Mouse (Mus musculus): Measurements from ENCODE around the gene Cntnap2.
"Not testable (repeated sequence)": the region's sequence is repeated elsewhere in the genome, so short reads cannot be mapped to it uniquely, and the experiment has no call there.

The Cntnap2 gene

GRCm38 (mm10) chr6:46361091-46361490 is 1301.9 kb downstream of the Cntnap2 start:
- no peak for DNase-seq

GRCm38 (mm10) chr6:46362156-46362555 is 1303.0 kb downstream of the Cntnap2 start:
- peak; percentile 8 for DNase-seq

- peak; percentile 63 for DNase-seq
Observed at GRCm38 (mm10) chr6:46398725-46399589, 1339.8 kb downstream of the Cntnap2 start.

- no peak for DNase-seq
Observed at GRCm38 (mm10) chr6:46414154-46414553, 1355.0 kb downstream of the Cntnap2 start.

- DNase-seq, result no peak
Observed at GRCm38 (mm10) chr6:46414562-46414961, 1355.4 kb downstream of the Cntnap2 start.

GRCm38 (mm10) chr6:46419827-46420226 is 1360.7 kb downstream of the Cntnap2 start:
- no peak for DNase-seq

GRCm38 (mm10) chr6:46420349-46420748 is 1361.2 kb downstream of the Cntnap2 start:
- no peak for DNase-seq

- no peak for DNase-seq
Observed at GRCm38 (mm10) chr6:46428231-46428630, 1369.1 kb downstream of the Cntnap2 start.

- no peak for DNase-seq
Observed at GRCm38 (mm10) chr6:46450917-46451638, 1391.9 kb downstream of the Cntnap2 start.

GRCm38 (mm10) chr6:46472683-46473082 is 1413.5 kb downstream of the Cntnap2 start:
- DNase-seq, result peak; percentile 23

GRCm38 (mm10) chr6:46484392-46484791 is 1425.2 kb downstream of the Cntnap2 start:
- DNase-seq, result no peak

- peak; percentile 2 for DNase-seq
Observed at GRCm38 (mm10) chr6:46502786-46503185, 1443.6 kb downstream of the Cntnap2 start.

GRCm38 (mm10) chr6:46512841-46513240 is 1453.7 kb downstream of the Cntnap2 start:
- DNase-seq, result no peak

GRCm38 (mm10) chr6:46537586-46537985 is 1478.4 kb downstream of the Cntnap2 start:
- DNase-seq, result not testable (repeated sequence)

GRCm38 (mm10) chr6:46563470-46563869 is 1504.3 kb downstream of the Cntnap2 start:
- DNase-seq, result no peak

GRCm38 (mm10) chr6:46575055-46575454 is 1515.9 kb downstream of the Cntnap2 start:
- peak; percentile 2 for DNase-seq

GRCm38 (mm10) chr6:46612365-46612764 is 1553.2 kb downstream of the Cntnap2 start:
- DNase-seq, result no peak

GRCm38 (mm10) chr6:46612872-46613271 is 1553.7 kb downstream of the Cntnap2 start:
- DNase-seq, result no peak

- no peak for DNase-seq
Observed at GRCm38 (mm10) chr6:46669018-46669417, 1609.9 kb downstream of the Cntnap2 start.

- DNase-seq, result no peak
Observed at GRCm38 (mm10) chr6:46675081-46675480, 1615.9 kb downstream of the Cntnap2 start.

- no peak for DNase-seq
Observed at GRCm38 (mm10) chr6:46675621-46676020, 1616.5 kb downstream of the Cntnap2 start.

GRCm38 (mm10) chr6:46696187-46696586 is 1637.0 kb downstream of the Cntnap2 start:
- DNase-seq, result no peak

- peak; percentile 66 for DNase-seq
Observed at GRCm38 (mm10) chr6:46699343-46699742, 1640.2 kb downstream of the Cntnap2 start.
